Mouse (Mus musculus): ENCODE measurements around the gene 5730522E02Rik. TPM values are rescaled to one million over a fixed set of nuclear protein-coding genes. Genes with fewer than 3 reads are reported as not detected.

5730522E02Rik gene
- total RNA-seq, 2 experiments from 2014 or later: not detected

DNA sequence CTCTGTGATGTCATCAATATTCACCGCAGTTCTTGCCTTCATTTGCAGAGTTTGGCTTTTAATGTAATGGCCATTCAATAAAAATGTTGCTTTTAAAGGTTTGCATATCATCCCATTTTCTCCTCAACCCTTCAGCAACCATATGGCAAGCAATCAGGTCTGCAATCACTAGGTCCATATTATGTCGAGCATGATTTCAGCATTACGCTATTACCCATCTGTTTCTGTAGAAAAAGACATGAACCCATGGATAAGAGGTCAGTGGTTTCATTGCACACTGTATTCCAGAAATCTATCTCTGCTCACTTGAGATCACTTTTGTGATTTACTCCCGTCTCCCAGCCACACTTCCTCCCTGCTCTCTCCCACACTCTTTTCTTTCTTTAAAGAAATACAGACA is 213.1 kb downstream of the 5730522E02Rik start:
- no peak for DNase-seq

DNA sequence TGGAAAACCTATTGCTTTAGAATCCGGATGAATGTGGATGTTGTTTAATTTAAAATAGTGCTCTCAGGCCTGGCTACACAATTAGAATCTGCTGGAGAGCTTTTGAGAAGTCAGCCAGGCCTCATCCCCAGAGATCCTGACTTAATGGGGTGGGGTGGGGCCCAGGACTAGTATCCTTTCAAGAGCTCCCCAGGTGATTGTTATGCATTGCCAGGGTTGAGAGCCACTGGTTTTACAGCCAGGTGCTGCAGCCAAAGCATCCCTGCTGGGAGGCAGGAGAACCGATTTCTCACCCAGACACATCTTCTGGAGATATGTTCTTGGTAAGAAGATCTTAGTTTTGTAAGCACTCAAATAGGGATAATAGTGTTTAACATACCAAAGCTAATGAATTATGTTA is 216.4 kb downstream of the 5730522E02Rik start:
- no peak for DNase-seq

DNA sequence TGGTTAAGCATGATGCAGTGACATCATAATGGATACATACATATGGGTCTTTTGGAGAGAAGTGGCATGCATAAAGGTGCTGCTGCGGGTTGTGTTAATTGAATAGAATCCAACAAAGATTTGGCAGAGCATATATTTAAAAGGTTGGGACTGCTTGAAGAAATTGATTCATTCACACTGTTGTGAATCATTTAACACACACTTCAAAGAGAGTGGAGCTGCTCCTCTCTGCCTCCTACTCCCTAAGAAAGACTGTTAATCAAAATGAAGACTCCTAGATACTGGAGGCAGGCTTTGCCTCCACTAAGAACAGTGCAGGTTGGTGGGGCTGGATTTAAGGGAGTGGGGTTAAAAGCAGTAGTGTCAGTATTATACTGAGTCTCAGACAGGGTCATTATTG is 218.3 kb downstream of the 5730522E02Rik start:
- no peak for DNase-seq

DNA sequence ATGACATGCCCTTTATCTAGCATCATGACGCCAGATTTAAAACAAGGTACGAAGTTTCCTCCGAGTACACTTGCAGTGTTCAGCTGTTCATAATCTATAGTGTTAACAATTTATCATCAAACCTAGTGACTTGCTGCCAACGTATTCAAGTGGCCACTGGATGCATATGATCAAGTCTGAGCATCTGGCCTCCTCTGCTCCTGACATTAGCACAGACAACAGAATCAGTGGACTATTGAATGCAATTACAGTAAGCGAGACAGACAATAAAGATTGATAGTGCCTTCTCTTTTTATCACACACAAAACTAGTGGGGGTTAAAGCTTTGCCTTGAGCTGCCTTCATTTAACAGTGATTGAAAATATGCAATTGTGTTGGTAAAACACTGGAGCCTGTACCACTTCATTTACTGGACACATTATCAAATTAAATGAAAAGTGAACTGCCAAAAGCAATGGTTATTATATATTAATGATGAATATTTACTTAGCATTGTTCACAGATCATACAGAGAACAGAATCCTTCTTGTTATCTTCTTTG is 231.8 kb downstream of the 5730522E02Rik start:
- DNase-seq: no peak

DNA sequence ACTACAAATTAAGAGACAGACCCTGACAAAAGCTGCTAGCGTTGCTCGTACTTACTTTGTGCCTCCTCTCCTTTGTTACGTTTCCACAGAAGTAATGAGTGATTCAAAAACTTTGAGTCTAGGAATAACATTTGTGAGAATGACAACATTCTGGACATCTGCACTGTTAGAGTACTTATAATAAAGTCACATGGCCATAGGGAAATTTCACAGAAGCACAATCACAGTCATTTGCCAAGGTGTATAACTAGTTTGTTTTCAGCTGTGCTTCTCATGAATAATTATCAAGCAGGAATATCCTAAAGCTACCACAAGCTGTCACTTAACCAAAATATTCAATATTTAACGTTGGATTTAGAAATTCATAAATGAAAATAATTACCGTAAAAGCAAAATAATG is 269.1 kb downstream of the 5730522E02Rik start:
- DNase-seq: no peak

GRCm38 (mm10) chr11:25940716-25941294 is 269.8 kb downstream of the 5730522E02Rik start:
- DNase-seq: no peak

DNA sequence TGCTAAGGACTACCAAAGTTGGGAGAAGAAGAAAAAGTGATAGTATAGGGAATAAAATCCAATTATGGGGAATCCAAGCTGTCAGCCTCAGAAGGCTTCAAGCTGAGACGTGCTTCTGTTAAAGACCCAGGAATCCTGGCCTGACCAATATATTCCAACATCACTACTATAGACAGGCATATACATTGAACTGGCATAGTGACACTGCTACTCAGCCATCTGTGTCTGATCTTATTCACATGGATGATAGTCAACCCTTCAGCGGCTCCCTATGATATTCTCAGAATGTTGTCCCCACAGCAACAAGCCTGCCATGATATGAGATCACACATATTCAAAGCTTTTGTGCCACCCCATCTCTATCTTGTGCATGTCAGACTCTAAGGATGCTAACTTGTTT is 284.3 kb downstream of the 5730522E02Rik start:
- DNase-seq: no peak

DNA sequence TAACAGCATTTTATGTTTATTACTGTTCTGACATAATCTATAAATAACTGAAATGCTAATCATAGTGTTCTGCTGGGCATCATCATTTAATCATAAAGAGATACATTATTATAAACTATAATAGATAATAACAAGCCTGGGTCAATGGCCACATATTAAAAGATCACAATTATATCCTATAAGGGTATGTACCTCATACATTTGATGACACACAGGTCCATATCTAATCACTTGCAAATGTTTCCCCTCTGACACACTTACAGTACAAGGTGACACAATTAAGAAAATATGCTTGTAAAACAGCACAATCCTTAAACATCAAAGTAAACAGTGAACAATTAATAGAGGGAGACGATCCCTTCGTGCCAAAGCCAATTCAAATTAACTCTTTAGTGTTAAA is 308.2 kb downstream of the 5730522E02Rik start:
- no peak for DNase-seq

DNA sequence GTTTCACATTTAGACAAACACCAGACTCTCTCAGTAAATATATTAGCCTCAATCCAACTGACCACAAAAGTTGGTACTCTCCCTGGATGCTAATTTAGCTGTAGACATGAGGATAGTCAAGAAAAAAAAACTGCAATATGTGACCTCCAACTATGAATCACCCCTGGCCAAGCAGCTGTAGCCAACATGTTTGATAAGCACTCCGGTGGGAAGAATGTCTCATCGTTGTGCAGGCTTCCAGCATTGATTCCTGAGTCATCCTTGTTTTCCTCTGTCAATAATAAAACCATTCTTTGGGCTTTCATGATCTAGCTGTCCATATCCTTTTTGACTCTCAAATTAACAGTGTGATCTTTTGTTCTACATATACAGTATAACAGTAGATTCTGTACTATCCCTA is 308.9 kb downstream of the 5730522E02Rik start:
- DNase-seq: no peak

DNA sequence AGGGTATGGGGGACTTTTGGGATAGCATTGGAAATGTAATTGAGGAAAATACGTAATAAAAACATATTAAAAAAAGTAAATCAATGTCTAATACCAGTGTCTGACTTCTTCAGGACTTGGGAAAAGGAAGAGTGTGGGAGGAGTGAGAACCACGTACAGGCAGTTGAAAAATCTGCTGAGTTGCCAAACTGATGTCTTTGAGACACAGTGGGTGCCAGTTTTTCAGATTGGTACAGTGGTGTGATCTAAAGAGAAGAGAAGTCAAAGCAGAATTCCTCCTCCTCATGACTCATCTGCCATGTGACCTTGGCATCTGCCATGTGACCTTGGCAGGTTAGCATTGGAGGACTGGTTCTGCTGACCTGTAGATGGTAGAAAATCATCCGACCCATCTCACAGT is 316.7 kb downstream of the 5730522E02Rik start:
- no peak for DNase-seq

DNA sequence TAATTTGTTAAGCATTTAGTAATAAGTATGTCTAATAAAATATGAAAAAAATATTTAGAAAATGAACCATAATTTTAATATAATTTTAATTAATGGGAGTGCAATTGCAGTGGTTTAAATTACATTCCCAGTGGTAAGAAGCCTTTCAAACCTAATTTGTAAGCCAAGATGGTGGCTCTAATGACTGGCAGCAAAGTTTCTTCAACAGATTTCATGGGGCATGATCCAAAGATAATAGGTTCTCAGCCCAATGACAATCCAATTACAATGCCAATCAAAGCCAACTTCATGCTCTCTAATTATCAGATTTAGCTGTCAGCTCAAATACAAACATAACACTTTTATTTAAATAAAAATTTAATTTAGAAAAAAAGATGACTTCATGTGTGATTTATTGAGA is 337.6 kb downstream of the 5730522E02Rik start:
- no peak for DNase-seq

DNA sequence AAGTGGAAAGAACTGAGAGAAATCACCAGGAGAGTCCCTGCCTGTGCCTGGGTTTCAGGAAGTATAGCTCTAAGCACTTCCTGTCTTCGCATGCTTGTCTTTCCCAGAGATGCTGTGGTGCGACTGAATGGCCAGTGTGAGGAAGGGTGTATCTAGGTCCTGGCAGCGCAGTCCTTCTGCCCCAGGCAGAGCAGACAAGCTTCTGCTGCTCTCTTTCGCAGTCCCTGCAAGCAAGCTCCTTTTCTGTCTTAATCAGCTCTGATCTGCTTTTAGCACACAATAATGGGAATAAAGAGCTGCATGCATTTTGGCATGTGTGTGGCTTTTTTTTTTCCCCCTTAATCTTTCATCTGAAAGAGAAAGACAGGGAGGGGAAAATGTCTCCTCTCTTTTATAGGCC is 338.2 kb downstream of the 5730522E02Rik start:
- DNase-seq: no peak

- no peak for DNase-seq
Measured at GRCm38 (mm10) chr11:25866292-25866691, 344.3 kb downstream of the 5730522E02Rik start.

- DNase-seq: peak; percentile 69
Measured at GRCm38 (mm10) chr11:25862686-25863085, 347.9 kb downstream of the 5730522E02Rik start.

GRCm38 (mm10) chr11:25856629-25857568 is 353.7 kb downstream of the 5730522E02Rik start:
- no peak for DNase-seq

DNA sequence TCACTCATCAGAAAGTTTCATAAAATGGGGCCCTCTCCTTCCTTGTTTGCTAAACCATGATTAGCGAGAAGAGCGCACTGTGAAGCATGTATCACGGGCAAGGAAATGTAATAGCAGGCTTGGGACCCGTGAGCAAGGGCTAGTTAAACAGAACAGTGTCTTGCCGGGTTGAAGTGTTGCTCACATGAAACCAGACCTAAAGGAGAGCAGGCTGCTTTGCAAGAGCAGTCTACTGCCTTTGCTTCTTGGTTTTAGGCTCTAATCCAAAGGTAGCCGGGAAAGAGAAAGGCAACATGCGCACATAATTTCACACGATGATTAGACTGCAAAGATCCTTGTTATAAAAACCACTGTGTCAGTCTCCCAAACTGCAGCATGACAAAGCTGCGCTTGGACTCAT is 354.8 kb downstream of the 5730522E02Rik start:
- no peak for DNase-seq

DNA sequence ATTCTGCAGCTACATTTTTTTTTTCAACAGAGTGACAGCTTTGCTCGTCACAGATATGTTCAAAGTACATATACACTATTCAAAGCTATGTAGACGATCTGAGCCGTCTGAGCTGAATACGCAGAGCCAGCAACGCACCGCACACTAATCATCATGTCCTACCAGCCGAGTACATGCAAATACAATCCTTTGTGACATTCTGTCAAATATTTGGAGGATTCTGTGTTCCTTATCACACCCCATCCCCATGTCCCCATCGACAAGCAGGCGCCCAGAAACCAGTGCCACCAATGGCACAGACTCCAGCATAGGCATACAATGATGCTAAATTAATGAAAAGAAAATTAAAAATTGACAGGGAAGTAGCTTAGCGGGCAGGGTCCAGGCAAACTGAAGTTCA is 356.3 kb downstream of the 5730522E02Rik start:
- no peak for DNase-seq

GRCm38 (mm10) chr11:25853032-25853431 is 357.5 kb downstream of the 5730522E02Rik start:
- no peak for DNase-seq

DNA sequence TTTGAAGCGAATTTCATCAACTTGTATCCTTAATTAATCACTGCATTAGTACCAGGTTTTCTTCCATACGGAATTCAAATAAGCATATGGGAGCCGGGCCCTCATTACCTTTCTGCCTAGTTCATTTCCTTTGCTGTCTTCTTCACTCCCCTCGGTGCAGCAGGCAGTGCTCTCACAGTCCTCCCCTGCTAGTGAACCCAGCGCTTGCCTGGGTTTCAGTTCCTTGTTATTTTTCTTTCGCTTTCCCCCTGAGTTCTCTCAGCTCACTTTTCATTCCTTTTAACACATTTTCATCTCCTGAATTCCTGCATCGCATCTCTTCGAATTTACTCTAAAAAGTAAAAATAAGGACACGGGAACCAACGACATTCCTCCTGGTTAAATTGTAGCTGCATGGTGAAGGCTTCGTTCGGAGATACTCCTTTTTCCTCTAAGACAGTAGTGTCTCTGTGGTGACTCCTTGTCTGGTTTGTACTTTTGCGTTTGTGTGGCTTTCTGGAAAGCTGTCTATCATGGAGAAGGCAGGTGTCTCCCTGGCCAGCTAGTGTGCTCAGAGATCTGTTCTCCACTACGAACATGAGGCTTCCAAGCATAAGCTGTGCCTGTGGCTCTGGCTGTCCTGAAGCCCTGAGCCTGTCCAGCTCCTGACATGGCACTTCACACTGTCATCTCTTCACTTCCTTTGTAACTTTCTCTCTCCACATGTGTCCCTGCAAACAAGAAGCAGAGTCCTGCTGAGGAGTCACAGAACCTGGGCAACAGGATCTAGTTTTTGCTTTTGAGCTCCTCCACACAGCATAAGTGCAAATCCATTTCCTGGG is 361.5 kb downstream of the 5730522E02Rik start:
- DNase-seq: no peak

GRCm38 (mm10) chr11:25838451-25838850 is 372.1 kb downstream of the 5730522E02Rik start:
- no peak for DNase-seq

DNA sequence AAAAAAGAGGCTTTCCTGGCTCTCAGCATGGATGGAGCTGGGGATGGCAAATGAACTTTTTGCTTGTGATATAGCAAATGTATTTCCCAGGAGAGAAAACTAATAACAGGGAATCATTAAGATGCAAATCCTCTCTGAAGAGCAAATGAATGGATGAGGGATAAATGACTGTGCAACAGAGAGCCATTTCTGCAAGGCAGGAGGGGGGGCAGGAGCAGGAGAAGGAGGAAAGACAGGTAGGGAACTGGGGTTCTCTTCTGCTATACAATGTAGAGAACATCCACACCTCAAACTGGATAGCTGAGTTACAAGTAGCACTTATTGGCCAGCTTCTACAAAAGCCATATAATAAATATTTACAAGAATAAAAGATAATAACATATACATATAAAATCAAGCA is 390.8 kb downstream of the 5730522E02Rik start:
- DNase-seq: no peak

GRCm38 (mm10) chr11:25813446-25813845 is 397.1 kb downstream of the 5730522E02Rik start:
- no peak for DNase-seq

DNA sequence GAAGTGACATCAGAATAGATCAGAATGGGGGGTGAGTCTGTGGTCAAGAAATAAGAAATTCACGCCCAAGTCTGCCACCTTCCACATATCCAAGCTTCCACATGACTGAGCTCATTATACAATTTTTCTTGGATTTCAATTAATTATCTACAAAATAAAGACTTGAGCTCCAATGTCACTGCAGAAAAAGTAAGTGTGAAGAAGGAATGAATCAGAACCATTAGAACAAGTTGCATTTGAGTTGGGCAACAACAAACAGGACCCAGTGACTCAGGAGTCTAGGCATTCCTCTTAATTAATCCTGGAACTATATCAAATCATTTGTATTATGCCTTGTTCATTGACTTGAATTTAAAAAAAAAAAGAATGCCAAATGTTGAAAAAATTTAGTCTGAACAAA is 422.9 kb downstream of the 5730522E02Rik start:
- no peak for DNase-seq
